ENCODE assay signal across 1 mouse cellular context in genomic region chr14:20663601-20664000, GRCm38 (mm10).
TF ChIP-seq lines count a peak whose summit lies in the region.

No protein-coding gene starts in this region.

TF ChIP-seq in C2C12, 6 proteins besides CTCF, POLR2A, EP300 and RAD21:
- TF ChIP-seq MYOG (IDR thresholded peaks at IDR 0.05; ENCODE audit: control insufficient read depth, extremely low read depth, insufficient read length) (no peak), FOSL1 (IDR thresholded peaks at IDR 0.05; ENCODE audit: insufficient read depth, low read length, poor library complexity, severe bottlenecking) (no peak), USF1 (IDR thresholded peaks at IDR 0.05; ENCODE audit: low read depth) (no peak), MYOD1 (IDR thresholded peaks at IDR 0.05; ENCODE audit: control insufficient read depth, insufficient read length, low read depth) (no peak), MAX (IDR thresholded peaks at IDR 0.05) (no peak), CEBPB (IDR thresholded peaks at IDR 0.05; ENCODE audit: low read depth) (no peak)
